Mouse (Mus musculus) 416B (cell line): Measurements from ENCODE around the gene Sec11a.
"Not testable (repeated sequence)": the region's sequence is repeated elsewhere in the genome, so short reads cannot be mapped to it uniquely, and the experiment has no call there.

Experiments used
- DNase-seq: peaks from one replicate; pipeline ENCODE4 v3.0.0; 2011; ENCODE audit warnings: low read depth

The Sec11a gene

GRCm38 (mm10) chr7:80947445-80948350 is at the start of gene Sec11a:
Sec11a (minus strand) TSS chr7:80947780.
- peak; percentile 94 for DNase-seq

GRCm38 (mm10) chr7:80995266-80996146 is 47.9 kb upstream of the Sec11a start:
- peak; percentile 64 for DNase-seq

GRCm38 (mm10) chr7:80994663-80995005 is 47.1 kb upstream of the Sec11a start:
- peak; percentile 22 for DNase-seq

DNA sequence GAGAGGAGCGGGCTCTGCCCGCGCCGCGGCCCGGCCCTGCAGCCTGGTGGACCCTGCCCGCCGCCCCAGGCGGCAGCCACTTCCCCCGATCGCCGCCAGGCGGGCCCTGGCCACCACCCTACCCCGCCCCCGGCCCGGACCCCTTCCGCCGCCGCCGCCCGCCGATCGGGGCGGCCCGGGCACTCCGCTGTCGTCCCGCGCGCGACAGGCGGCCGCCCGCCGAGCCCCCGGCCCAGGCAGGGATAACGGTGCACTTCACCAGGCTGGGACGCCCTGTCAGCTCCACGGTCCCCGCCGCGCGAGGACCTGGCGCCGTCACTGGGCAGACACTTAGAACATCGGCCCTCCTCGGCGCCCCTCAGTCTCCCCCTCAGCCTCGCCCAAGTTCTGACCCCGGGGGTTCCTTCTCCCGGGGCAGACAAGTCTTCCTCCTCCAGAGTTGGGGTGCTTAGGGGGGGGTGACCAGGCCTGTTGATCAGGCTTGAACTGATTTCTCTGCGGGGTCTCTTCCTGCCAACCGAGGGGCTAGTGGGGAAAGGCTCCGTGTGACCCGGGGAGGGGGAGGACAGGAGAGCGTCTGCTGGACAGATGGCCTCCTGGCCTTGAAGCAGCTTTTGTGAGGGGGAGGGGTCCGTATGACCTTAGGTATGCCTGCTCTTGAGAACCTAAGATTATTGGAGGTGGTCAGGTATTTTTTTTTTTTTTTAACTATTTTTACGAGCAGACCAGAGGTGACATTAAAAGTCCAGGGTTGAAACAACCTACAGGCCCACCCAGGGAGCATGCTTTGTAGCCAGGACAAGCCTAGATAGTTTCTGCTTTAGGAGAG is 46.5 kb upstream of the Sec11a start:
- DNase-seq, result peak; percentile 38

- DNase-seq, result peak; percentile 64
Observed at GRCm38 (mm10) chr7:80992980-80993833, 45.6 kb upstream of the Sec11a start, which contains the start of gene Zfp592. Zfp592 (plus strand) TSS chr7:80993681.

- no peak for DNase-seq
Observed at GRCm38 (mm10) chr7:80992631-80992979, 45.0 kb upstream of the Sec11a start.

DNA sequence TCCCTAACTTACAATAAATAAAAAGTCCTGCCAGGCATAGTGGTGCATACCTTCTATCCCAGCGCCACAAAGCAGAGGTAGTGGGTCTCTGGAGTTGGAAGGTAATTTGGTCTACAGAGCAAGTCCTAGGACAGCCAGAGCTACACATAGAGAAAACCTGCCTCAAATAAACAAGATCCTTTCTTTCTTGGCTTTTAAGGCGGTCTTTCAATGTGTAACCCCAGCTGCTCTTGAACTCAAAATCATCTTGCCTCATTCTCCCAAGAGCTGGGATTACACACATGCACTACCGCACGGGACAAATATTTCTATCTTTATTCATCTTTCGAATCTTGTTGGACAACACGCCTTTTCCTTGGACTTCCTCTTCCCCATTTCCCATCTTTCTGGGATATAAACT is 44.5 kb upstream of the Sec11a start:
- no peak for DNase-seq

- DNase-seq, result no peak
Observed at GRCm38 (mm10) chr7:80991589-80991988, 44.0 kb upstream of the Sec11a start.

GRCm38 (mm10) chr7:80990276-80990675 is 42.7 kb upstream of the Sec11a start:
- peak; percentile 42 for DNase-seq

DNA sequence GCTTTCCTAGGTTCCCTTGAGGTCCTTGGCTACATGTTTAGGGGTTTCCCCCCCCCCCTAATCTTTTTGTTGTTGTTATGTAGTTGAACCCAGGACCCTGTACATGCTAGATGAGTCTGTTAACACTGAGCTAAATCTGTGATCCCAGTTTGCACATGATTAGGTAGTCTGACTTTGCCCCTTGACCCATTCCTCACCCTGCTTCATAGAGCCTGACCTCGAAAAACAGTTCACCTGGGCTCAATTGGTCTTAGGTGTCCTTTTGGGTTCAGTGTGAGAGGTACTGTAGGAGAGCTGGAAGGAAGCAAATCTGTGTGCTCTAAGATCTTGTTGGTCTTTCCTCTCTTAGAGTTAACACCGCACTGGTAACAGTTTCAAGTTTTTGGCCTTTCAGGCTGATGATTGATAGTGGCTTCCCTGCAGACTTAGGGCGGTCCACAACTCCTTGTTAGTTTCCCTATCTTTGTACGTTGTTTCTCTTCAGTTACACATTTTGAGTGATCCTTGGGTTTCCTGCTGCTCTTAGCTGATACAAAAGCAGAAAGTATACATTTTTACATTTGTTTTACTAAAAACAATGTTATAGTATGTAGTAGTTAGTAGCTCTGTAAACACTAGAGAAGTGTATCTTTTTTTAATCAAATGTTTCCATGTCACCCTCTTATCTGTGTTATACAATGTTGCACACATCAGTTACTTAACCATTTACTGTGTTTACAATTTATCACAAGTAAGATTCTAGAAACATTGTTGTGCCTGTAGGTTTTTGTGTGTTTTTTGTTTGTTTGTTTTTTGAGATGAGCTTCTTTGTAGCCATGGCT is 40.4 kb upstream of the Sec11a start:
- no peak for DNase-seq

GRCm38 (mm10) chr7:80986458-80987187 is 39.0 kb upstream of the Sec11a start:
- no peak for DNase-seq

DNA sequence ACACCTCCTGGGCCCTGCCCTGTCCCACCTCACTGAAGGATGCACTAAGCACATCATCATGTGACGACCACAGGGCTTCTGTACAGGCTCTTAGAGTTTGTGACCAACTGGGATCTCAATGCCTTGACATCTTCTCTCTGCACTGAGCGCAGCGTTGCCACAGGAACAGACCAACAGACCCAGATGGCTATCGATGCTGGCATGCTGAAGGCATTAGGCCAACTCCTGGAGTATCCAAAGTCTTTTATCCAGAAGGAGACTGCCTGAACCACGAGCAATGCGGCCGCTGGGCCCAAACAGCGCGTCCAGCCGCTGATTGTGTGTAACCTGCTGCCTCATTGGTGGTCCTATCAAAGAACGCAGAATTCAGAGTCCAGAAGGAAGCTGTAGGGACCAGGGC is 33.0 kb upstream of the Sec11a start:
- no peak for DNase-seq

GRCm38 (mm10) chr7:80973638-80974015 is 26.0 kb upstream of the Sec11a start:
- DNase-seq, result not testable (repeated sequence)

GRCm38 (mm10) chr7:80972920-80973637 is 25.5 kb upstream of the Sec11a start:
- not testable (repeated sequence) for DNase-seq

- DNase-seq, result no peak
Observed at GRCm38 (mm10) chr7:80972082-80972481, 24.5 kb upstream of the Sec11a start.

DNA sequence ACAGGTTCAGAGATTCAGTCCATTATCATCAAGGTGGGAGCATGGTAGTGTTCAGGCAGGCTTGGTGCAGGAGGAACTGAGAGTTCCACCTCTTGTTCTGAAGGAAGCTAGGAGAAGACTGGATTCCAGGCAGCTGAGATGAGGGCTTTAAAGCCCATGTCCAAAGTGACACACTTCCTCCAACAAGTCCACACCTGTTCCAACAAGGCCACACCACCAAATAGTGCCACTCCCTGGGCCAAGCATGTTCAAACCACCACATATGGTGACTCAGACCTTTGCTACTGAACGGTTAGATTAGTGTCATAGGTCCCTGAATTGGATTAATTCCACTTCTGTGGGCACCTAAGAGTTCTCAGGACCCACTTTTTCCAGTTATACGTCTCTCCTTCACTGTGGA is 23.8 kb upstream of the Sec11a start:
- DNase-seq, result no peak

- DNase-seq, result no peak
Observed at GRCm38 (mm10) chr7:80970913-80971312, 23.3 kb upstream of the Sec11a start.

DNA sequence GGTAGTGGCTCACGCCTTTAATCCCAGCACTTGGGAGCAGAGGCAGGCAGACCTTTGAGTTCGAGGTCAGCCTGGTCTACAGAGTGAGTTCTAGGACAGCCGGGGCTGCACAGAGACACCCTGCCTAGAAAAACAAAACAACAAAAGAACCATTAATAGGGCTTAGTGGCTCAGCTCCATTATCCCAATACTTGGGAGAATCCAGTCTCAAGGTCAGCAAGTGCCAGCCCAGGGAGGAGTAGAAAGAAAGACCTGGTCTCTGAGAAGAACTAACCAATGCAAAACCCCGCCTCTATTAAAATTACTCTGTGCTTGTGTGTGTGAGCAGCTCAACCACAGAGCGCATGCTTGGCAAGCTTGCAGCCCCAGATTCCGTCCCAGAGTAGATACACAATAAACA is 15.2 kb upstream of the Sec11a start:
- DNase-seq, result no peak

DNA sequence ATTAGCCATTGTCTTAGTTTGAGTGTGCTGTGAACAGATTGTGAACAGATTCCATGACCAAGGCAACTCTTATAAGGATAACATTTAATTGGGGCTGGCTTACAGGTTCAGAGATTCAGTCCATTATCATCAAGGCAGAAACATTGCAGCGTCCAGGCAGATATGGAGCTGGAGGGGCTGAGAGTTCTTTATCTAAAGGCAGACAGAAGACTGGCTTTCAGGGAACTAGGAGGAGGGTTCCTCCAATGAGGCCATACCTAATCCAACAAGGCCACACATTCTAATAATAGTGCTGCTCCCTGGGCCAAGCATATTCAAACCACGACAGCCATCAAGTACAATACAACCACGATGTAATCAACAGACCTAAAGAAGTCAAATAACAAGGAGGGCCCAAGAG is 11.4 kb upstream of the Sec11a start:
- no peak for DNase-seq
